Mouse (Mus musculus) activated CD4-positive, CD25-positive, alpha-beta regulatory T cell, adult 4 months (primary cell): ENCODE data around the gene 1810010D01Rik. TPM values are rescaled to one million over a fixed set of nuclear protein-coding genes. Genes with fewer than 3 reads are reported as not detected.

Experiments
- ATAC-seq: one replicate; pipeline ENCODE4 v1.8.0; 2017
- polyA plus RNA-seq, 2 experiments: library from polyadenylated mRNA; unstranded; fragments of 100-300 nt; shearing (Covaris generic); gene quantifications; one replicate each; pipeline ENCODE4 v1.2.1; 2017

1810010D01Rik gene
- polyA plus RNA-seq, 2 experiments from 2014 or later = not detected

GRCm38 (mm10) chr7:145173563-145173962, 34.4 kb downstream of the 1810010D01Rik start:
- no peak for ATAC-seq

GRCm38 (mm10) chr7:145173116-145173515, 34.8 kb downstream of the 1810010D01Rik start:
- ATAC-seq = no peak

GRCm38 (mm10) chr7:145169703-145170102, 38.2 kb downstream of the 1810010D01Rik start:
- no peak for ATAC-seq

- no peak for ATAC-seq
Observed at GRCm38 (mm10) chr7:145159283-145160240, 48.4 kb downstream of the 1810010D01Rik start.

Other genes starting within 250 kb of the 1810010D01Rik start
- 1 to 10 TPM; 6.0 to 8.9 TPM for gene Tpcn2, start 75.9 kb upstream of the 1810010D01Rik start, polyA plus RNA-seq
- not detected for gene Mrgprf, start 92.7 kb upstream of the 1810010D01Rik start, polyA plus RNA-seq
- gene Mrgprd, start 106.7 kb upstream of the 1810010D01Rik start, polyA plus RNA-seq = not detected